Mouse (Mus musculus): Measurements from ENCODE around the gene Rps15. TPM values are rescaled to one million over a fixed set of nuclear protein-coding genes. Genes with fewer than 3 reads are reported as not detected.

Rps15 gene
- polyA plus RNA-seq, 1 experiment from 2014 or later: 821 TPM

- peak within 1 kb of the TSS; percentile 93 for H3K4me2 ChIP-seq (replicated peaks; ENCODE audit: low read depth)
- DNase-seq (ENCODE audit: low spot score) (peak; percentile 92), ATAC-seq (ENCODE audit: low FRiP score, low TSS enrichment) (peak; percentile 90)
- no peaks in the 10 kb centered on the region; the same call in 1 of the 2 replicates for H3K4me1 ChIP-seq (replicated peaks; ENCODE audit: control insufficient read depth, insufficient read depth)
- H3K27ac ChIP-seq (replicated peaks): peak within 1 kb of the TSS; percentile 96
- H3K9ac ChIP-seq (ENCODE audit: low read length): peak within 1 kb of the TSS; percentile 88
- no peaks in the 10 kb centered on the region for H3K27me3 ChIP-seq (ENCODE audit: control insufficient read depth, insufficient read depth, low read length)
- peaks cover 10% of the 10 kb centered on the region; the same call in 1 of the 2 replicates for H3K36me3 ChIP-seq (ENCODE audit: control insufficient read depth, insufficient read depth, low read length)
- peak within 1 kb of the TSS; percentile 79 for H3K4me3 ChIP-seq (ENCODE audit: low read depth, low read length)
- no peaks in the 10 kb centered on the region for H3K9me3 ChIP-seq (ENCODE audit: control insufficient read depth, low read length)
- TF ChIP-seq CTCF (IDR thresholded peaks at IDR 0.05; ENCODE audit: low read depth) (no peak; the same call in 1 of the 2 replicates), EP300 (optimal IDR thresholded peaks at IDR 0.05) (peak; percentile 88)
- WGBS: under 1% methylated on average over 53 of the region's 53 CpGs
Measured at GRCm38 (mm10) chr10:80248971-80249640, 43.1 kb upstream of the Rps15 start, which contains the start of gene Ndufs7. Ndufs7 (plus strand) TSS chr10:80249121.

GRCm38 (mm10) chr10:80250059-80250458, 42.2 kb upstream of the Rps15 start:
- H3K4me3 ChIP-seq (ENCODE audit: low read depth, low read length): peak overlapping the region; percentile 79
- 24% methylated on average over 2 of the region's 2 CpGs for WGBS
- H3K9me3 ChIP-seq (ENCODE audit: control insufficient read depth, low read length): no peaks in the 10 kb centered on the region
- ATAC-seq (ENCODE audit: low FRiP score, low TSS enrichment) (no peak), DNase-seq (ENCODE audit: low spot score) (no peak)
- H3K4me1 ChIP-seq (replicated peaks; ENCODE audit: control insufficient read depth, insufficient read depth): no peaks in the 10 kb centered on the region; the same call in 1 of the 2 replicates
- no peaks in the 10 kb centered on the region for H3K27me3 ChIP-seq (ENCODE audit: control insufficient read depth, insufficient read depth, low read length)
- peak overlapping the region; percentile 96 for H3K27ac ChIP-seq (replicated peaks)
- no peak for TF ChIP-seq EP300 (optimal IDR thresholded peaks at IDR 0.05)
- TF ChIP-seq CTCF (IDR thresholded peaks at IDR 0.05; ENCODE audit: low read depth): no peak
- H3K4me2 ChIP-seq (replicated peaks; ENCODE audit: low read depth): peak overlapping the region; percentile 93
- H3K36me3 ChIP-seq (ENCODE audit: control insufficient read depth, insufficient read depth, low read length): peaks cover 14% of the 10 kb centered on the region
- H3K9ac ChIP-seq (ENCODE audit: low read length): peak overlapping the region; percentile 88

- ATAC-seq (ENCODE audit: low FRiP score, low TSS enrichment) (no peak), DNase-seq (ENCODE audit: low spot score) (no peak)
- H3K4me3 ChIP-seq (ENCODE audit: low read depth, low read length): no peak overlapping the region
- no peak overlapping the region for H3K9ac ChIP-seq (ENCODE audit: low read length)
- no peaks in the 10 kb centered on the region; the same call in 1 of the 2 replicates for H3K4me1 ChIP-seq (replicated peaks; ENCODE audit: control insufficient read depth, insufficient read depth)
- H3K27me3 ChIP-seq (ENCODE audit: control insufficient read depth, insufficient read depth, low read length): no peaks in the 10 kb centered on the region
- TF ChIP-seq CTCF (IDR thresholded peaks at IDR 0.05; ENCODE audit: low read depth) (no peak), EP300 (optimal IDR thresholded peaks at IDR 0.05) (no peak)
- H3K27ac ChIP-seq (replicated peaks): no peak overlapping the region
- no peaks in the 10 kb centered on the region for H3K9me3 ChIP-seq (ENCODE audit: control insufficient read depth, low read length)
- peaks cover 19% of the 10 kb centered on the region for H3K36me3 ChIP-seq (ENCODE audit: control insufficient read depth, insufficient read depth, low read length)
- peak overlapping the region; percentile 93 for H3K4me2 ChIP-seq (replicated peaks; ENCODE audit: low read depth)
- WGBS: 87% methylated on average over 4 of the region's 4 CpGs
Measured at GRCm38 (mm10) chr10:80250573-80250972, 41.7 kb upstream of the Rps15 start.

GRCm38 (mm10) chr10:80252011-80252410, 40.2 kb upstream of the Rps15 start:
- Histone ChIP-seq H3K4me2 (replicated peaks; ENCODE audit: low read depth) (no peak overlapping the region), H3K4me1 (replicated peaks; ENCODE audit: control insufficient read depth, insufficient read depth) (no peaks in the 10 kb centered on the region; the same call in 1 of the 2 replicates), H3K27ac (replicated peaks) (no peak overlapping the region), H3K36me3 (ENCODE audit: control insufficient read depth, insufficient read depth, low read length) (peaks cover 26% of the 10 kb centered on the region), H3K27me3 (ENCODE audit: control insufficient read depth, insufficient read depth, low read length) (no peaks in the 10 kb centered on the region), H3K9me3 (ENCODE audit: control insufficient read depth, low read length) (no peaks in the 10 kb centered on the region), H3K4me3 (ENCODE audit: low read depth, low read length) (no peak overlapping the region), H3K9ac (ENCODE audit: low read length) (no peak overlapping the region)
- no peak for TF ChIP-seq EP300 (optimal IDR thresholded peaks at IDR 0.05)
- TF ChIP-seq CTCF (IDR thresholded peaks at IDR 0.05; ENCODE audit: low read depth): no peak
- ATAC-seq (ENCODE audit: low FRiP score, low TSS enrichment) (no peak), DNase-seq (ENCODE audit: low spot score) (no peak)

- DNase-seq (ENCODE audit: low spot score) (no peak), ATAC-seq (ENCODE audit: low FRiP score, low TSS enrichment) (no peak)
- no peak for TF ChIP-seq EP300 (optimal IDR thresholded peaks at IDR 0.05)
- TF ChIP-seq CTCF (IDR thresholded peaks at IDR 0.05; ENCODE audit: low read depth): no peak
- H3K27ac ChIP-seq (replicated peaks): no peak overlapping the region
- no peak overlapping the region for H3K4me2 ChIP-seq (replicated peaks; ENCODE audit: low read depth)
- no peak overlapping the region for H3K9ac ChIP-seq (ENCODE audit: low read length)
- no peaks in the 10 kb centered on the region; the same call in 1 of the 2 replicates for H3K4me1 ChIP-seq (replicated peaks; ENCODE audit: control insufficient read depth, insufficient read depth)
- 96% methylated on average over 11 of the region's 11 CpGs for WGBS
- no peaks in the 10 kb centered on the region for H3K9me3 ChIP-seq (ENCODE audit: control insufficient read depth, low read length)
- no peak overlapping the region for H3K4me3 ChIP-seq (ENCODE audit: low read depth, low read length)
- H3K27me3 ChIP-seq (ENCODE audit: control insufficient read depth, insufficient read depth, low read length): no peaks in the 10 kb centered on the region
- H3K36me3 ChIP-seq (ENCODE audit: control insufficient read depth, insufficient read depth, low read length): peaks cover 28% of the 10 kb centered on the region
Measured at GRCm38 (mm10) chr10:80252493-80253274, 39.6 kb upstream of the Rps15 start.
